Mouse (Mus musculus) ovary, adult 18-20 months (tissue): ENCODE data around the gene Myo9b.
A peak's percentile ranks its signal among the peaks of the same experiment; 100 is the strongest.

Source experiments
- DNase-seq: peaks from one replicate; pipeline ENCODE4 v3.0.0; 2022; ENCODE audit warnings: low spot score, mixed read lengths

The Myo9b gene

GRCm38 (mm10) chr8:71388267-71388666 is 115.8 kb downstream of the Myo9b start:
- DNase-seq, result no peak

- no peak for DNase-seq
Measured at GRCm38 (mm10) chr8:71391696-71392095, 119.2 kb downstream of the Myo9b start.

DNA sequence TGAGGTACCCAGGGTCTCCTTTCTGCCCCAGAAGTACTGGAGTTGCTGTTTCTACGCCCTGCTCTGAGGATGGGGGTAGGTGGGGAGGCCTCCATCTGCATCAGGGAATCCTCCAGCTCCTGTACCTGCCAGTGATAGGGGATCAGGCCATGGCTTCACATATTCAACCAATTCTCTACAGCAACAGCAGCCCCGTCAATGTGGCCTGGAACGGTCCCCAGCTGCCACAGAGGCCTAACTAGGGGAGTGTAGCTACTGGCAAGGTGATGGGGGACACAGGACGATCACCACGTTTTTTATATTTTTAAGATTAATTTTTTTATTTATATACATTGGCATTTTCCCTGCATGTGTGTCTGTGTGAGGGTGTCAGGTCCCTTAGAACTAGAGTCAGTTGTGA is 119.9 kb downstream of the Myo9b start:
- no peak for DNase-seq

GRCm38 (mm10) chr8:71392871-71393270 is 120.4 kb downstream of the Myo9b start:
- DNase-seq, result no peak

GRCm38 (mm10) chr8:71394481-71394880 is 122.0 kb downstream of the Myo9b start:
- DNase-seq, result no peak

DNA sequence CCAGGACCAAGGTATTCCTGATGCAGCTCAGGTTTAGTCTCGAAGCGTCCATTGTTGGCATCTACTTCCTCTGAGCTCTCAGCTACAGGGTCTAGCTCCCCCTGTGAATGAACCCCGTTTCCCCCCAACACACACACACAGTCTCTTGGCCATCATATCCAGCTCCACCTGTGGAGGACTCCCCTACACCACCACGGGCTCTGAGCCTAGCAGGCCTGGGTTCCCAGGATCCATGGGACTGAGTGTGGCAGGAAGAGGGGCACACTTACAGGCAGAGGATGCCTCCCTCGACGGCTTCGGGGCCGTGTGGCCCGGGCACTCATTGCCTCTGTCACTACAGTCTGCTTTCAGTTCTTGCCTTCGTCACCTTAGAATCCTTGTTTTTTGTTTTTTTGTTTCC is 122.6 kb downstream of the Myo9b start:
- DNase-seq, result no peak

DNA sequence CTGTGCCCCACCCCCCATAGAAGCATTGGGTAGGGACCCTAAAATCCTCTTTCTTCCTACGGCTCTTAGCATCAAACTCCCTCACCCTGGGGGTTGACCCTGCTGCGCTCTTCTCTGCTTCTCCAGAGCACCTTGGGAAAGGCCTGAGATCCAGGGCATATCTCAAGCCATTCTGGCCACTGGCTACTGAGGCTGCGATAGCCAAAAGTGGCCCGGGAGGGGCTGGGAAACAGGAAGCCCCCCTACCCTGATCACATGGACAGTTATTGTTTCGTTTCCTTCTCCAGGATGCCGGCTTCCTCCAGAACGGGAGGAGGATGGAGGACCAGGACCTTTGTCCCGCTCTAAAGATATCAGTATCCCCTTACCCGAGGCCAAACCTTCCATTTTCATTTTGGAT is 123.1 kb downstream of the Myo9b start, which contains the start of gene Ushbp1:
TSS of gene Ushbp1 (minus strand) at position 174 of the 400 bp plus-strand sequence.
- no peak for DNase-seq

DNA sequence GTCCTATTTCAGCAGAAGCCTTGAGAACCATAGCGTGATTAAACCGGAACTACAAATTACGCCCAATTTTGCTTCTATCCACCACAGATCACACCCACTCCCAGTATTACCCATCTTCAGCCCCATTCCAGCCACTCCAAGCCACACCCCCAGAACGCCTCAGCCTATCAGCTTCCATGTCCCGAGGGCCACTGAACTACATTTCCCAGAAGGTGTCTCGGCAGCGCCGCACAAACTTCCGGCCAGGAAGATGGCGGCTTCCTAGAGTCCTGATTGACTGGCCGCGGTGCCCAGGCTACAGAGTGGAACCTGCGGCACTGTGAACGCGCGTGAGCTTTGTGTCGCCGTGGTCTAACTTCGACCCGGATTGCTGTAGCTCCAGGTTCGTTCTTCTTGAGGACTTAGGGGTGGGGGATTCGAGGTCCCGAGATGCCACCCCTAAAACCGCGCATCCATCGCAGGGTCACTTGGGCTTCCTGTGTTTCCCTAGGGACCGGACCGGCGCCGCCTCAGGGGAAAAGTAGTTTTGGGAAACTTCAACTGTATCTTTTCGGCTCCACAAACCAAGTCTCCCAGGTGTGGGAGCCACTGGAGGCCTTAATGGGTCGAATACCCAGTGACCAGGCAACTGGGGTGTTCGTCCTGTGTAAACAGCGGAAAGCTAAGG is 124.3 kb downstream of the Myo9b start, which contains the start of gene Babam1:
TSS of gene Babam1 (plus strand) at position 223 of the 667 bp plus-strand sequence.
- DNase-seq, result peak; percentile 94

- no peak for DNase-seq
Measured at GRCm38 (mm10) chr8:71397701-71398100, 125.2 kb downstream of the Myo9b start.

DNA sequence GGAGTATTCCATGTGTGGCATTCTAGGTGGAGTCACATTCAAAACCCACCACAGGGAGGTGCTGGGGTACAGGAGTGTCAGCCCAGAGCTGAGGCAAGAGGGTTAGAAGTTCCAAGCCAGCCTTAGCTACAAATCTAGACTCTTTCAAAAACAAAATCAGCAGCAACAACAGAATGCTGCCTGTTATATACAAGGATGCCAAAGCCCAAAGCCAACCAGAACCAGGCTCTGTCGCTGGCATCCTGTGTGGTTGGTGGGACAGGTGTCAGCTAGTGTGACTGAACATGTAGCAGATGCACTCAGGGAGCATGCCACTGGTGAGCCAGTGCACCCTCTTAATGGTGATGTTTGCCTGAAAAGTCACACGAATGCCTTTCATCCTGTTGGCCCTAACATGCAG is 128.3 kb downstream of the Myo9b start:
- DNase-seq, result peak; percentile 0

GRCm38 (mm10) chr8:71401454-71401853 is 128.9 kb downstream of the Myo9b start:
- peak; percentile 1 for DNase-seq

DNA sequence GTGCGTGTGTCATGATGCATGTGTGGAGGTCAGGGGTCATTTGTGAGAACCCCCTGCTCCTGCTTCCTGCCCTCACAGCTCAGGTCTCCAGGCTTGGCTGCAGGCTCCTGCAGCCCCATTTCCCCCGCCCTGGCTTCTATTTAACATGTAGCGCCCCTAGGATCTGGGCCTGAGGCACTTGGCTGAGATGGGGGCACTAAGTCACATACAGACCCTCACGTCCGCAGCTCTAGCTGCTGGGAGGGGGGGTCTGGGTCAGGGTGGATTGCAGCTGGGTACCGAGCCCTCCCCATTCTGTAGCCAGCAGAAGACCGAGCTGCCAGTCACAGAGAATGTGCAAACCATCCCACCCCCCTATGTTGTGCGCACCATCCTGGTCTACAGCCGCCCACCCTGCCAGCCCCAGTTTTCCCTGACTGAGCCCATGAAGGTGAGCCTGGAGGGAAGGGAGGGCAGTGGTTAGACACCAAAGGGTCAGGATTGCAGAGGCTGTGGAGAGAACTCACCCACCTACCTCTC is 130.0 kb downstream of the Myo9b start:
- DNase-seq, result no peak

DNA sequence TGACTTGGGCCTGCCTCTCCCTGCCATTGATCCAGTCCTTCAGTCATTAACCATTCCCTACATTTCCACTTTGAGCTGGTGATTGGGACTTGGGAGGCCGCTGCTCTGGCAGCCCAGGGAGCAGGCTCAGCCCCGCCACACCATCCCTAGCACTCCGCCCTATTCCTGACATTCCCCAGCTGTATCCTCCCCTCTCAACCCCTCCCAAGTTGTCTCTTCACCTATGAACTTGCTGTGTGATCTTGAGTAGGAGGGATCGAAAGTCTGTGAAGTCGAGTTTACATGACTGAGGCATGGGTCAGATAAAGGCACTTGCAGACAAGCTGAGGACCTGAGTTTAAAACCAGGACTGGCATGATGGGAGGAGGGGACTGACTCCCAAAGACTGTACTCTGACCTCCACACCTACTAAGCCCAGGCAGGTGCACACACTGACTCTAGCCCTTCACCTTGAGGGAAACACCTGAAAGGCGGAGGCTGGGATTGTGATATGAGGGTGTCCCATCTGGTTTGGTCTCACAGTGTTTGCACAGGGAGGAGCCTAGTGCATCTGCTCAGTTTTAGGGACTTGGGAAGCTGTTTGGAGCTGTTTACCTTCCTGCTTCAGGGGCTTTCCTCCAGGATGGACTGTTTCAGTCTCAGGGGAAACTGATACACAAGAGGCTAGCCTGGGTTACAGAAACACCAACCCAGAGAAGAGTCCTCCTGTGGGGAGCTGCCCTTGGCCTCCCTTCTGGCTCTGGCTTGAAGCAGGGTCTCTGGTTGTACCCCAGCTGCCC is 130.8 kb downstream of the Myo9b start:
- DNase-seq, result no peak

GRCm38 (mm10) chr8:71404011-71404410 is 131.5 kb downstream of the Myo9b start:
- DNase-seq, result no peak

GRCm38 (mm10) chr8:71404951-71405351 is 132.4 kb downstream of the Myo9b start:
- no peak for DNase-seq

- peak; percentile 88 for DNase-seq
Measured at GRCm38 (mm10) chr8:71405401-71406098, 133.0 kb downstream of the Myo9b start, which contains the start of gene Ankle1. Gene Ankle1, plus strand, starts transcription at chr8:71406010.

GRCm38 (mm10) chr8:71406099-71407015 is 133.8 kb downstream of the Myo9b start:
- DNase-seq, result no peak

- no peak for DNase-seq
Measured at GRCm38 (mm10) chr8:71407441-71407840, 134.9 kb downstream of the Myo9b start.

DNA sequence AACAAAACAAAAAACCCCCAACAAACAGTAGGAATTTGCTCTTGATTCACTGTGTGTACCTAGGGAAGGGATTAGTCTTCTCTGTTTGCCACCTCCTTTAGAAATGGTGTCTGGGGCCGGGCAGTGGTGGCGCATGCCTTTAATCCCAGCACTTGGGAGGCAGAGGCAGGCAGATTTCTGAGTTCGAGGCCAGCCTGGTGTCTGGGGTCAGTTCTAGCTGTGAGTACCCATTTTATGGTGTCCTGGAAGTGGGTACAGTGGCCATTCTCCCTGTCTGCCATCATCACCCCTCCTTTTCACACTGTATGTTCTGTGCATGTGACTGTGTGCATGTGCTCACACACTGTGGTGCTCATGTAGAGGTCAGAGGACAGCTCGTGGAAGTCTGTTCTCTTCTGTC is 135.7 kb downstream of the Myo9b start:
- no peak for DNase-seq
